Mouse (Mus musculus) spleen, adult 2 months (tissue): ENCODE data around the gene Cacna1c.

ENCODE experiments used
- CTCF ChIP-seq: fragments of 200-500 bp; IDR thresholded peaks from 2 replicates; pipeline ENCODE4 v1.5.1; 2011; ENCODE audit warnings: mild to moderate bottlenecking, inconsistent platforms; ENCODE audit not compliant: insufficient read depth, insufficient read length, insufficient replicate concordance; ENCODE audit errors: extremely low read depth
- POLR2A ChIP-seq: fragments of 200-500 bp; IDR thresholded peaks from 2 replicates; pipeline ENCODE4 v1.6.1; 2011; ENCODE audit warnings: low read depth, low read length, inconsistent platforms

DNA sequence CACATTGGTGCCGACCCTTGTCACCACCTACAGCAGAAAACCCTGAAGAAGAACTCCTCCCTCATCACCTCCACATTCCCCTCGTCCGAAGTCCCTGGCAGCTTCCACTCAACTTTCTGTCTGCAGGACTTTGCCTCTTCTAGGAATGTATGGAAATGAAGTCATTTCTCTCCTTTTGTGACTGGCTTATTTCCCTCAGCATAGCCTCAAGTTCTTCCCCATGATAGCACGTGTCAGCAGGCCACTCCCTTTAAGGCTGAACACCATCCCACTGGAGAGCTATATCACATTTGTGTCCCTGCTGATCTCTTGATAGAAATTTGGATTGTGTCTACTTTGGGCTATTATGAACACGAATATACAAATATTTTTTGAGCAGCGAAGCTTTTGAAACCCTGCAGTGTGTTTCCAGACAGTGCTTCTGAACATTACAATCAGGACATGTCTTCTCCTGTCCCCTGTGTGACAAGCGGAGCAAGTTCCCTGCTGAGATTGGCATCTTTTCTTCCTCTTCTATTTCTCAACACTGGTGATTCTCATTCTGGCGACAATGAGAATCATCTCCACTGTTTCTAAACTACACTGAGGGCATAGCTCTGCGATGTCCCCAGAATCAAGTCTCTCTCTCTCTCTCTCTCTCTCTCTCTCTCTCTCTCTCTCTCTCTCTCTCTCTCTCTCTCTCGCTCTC, 224.2 kb downstream of the Cacna1c start:
- TF ChIP-seq POLR2A (no peak), CTCF (no peak)
